In the genomic region with DNA sequence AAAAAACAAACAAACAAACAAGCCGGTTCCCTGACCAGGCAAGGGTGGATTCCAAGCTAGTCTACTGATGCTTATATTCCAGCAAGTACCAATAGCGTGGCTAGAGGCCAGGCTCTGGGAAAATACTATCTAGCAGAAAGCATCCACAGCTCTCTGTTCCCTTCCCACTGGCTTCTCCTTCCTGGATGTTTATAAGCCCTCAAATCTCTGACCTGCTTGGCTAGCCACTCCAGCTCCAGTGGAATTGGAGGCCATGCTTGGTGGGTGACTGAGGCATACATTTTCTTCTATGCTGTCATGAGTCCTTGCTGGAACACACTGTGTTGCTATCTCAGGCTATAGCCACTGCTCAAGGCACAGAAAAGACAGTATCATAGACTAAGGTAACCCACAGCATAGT, we compare ENCODE assay signal across 9 mouse cellular contexts. TPM values are rescaled to one million over a fixed set of nuclear protein-coding genes. Genes with fewer than 3 reads are reported as not detected.
DNase-seq lines count a peak whose midpoint lies in the region; ATAC-seq and TF ChIP-seq lines count a peak whose summit lies in the region.
"Had no signal": no experiment of that assay in that cellular context is flagged by ENCODE, and none has a peak within 500 bp of the region (broad histone marks: within the 10 kb centered on the region; RNA-seq: fewer than 3 reads in every experiment).

No protein-coding gene starts in this region.

- H3K27ac ChIP-seq in embryonic facial prominence, embryonic 13.5 days: no peak overlapping the region
- no peak overlapping the region for H3K27ac ChIP-seq in embryonic facial prominence, embryonic 10.5 days (replicated peaks)
- H3K27ac ChIP-seq in left cerebral cortex, adult 2 months: peak overlapping the region; percentile 93
- no peak overlapping the region for H3K27ac ChIP-seq in intestine, embryonic 15.5 days
- H3K27ac ChIP-seq in neural tube, embryonic 12.5 days: no peak overlapping the region

- ATAC-seq in embryonic facial prominence, embryonic 13.5 days (ENCODE audit: insufficient number of reproducible peaks, insufficient read depth, low FRiP score, low TSS enrichment, low read depth): no peak
- no peak for ATAC-seq in intestine, embryonic 15.5 days
- ATAC-seq in neural tube, embryonic 12.5 days (ENCODE audit: low FRiP score, low read depth): no peak

- no peak overlapping the region for H3K4me3 ChIP-seq in embryonic facial prominence, embryonic 13.5 days
- no peak overlapping the region for H3K4me3 ChIP-seq in embryonic facial prominence, embryonic 10.5 days
- peak overlapping the region; percentile 88 for H3K4me3 ChIP-seq in left cerebral cortex, adult 2 months
- peak overlapping the region; percentile 63 for H3K4me3 ChIP-seq in intestine, embryonic 15.5 days (replicated peaks)
- H3K4me3 ChIP-seq in neural tube, embryonic 12.5 days: peak overlapping the region; percentile 59

- intact Hi-C loops in left cerebral cortex, adult 2 months (cut with DNase I): no loop called here

- WGBS in embryonic facial prominence, embryonic 13.5 days: 92% methylated on average over 2 of the region's 2 CpGs
- WGBS in embryonic facial prominence, embryonic 10.5 days: 92% methylated on average over 2 of the region's 2 CpGs
- WGBS in intestine, embryonic 15.5 days: 81% methylated on average over 2 of the region's 2 CpGs
- WGBS in neural tube, embryonic 12.5 days: 78% methylated on average over 2 of the region's 2 CpGs

- H3K4me1 ChIP-seq in embryonic facial prominence, embryonic 13.5 days: peaks cover 28% of the 10 kb centered on the region
- H3K4me1 ChIP-seq in embryonic facial prominence, embryonic 10.5 days: peaks cover 39% of the 10 kb centered on the region
- peaks cover 10% of the 10 kb centered on the region; the same call in 1 of the 2 replicates for H3K4me1 ChIP-seq in intestine, embryonic 15.5 days (replicated peaks)
- peaks cover 32% of the 10 kb centered on the region for H3K4me1 ChIP-seq in neural tube, embryonic 12.5 days

- peaks cover 8% of the 10 kb centered on the region; the same call in 1 of the 2 replicates for H3K9me3 ChIP-seq in embryonic facial prominence, embryonic 13.5 days
- H3K9me3 ChIP-seq in embryonic facial prominence, embryonic 10.5 days: peaks cover 7% of the 10 kb centered on the region; the same call in 1 of the 2 replicates
- no peaks in the 10 kb centered on the region; the same call in 1 of the 2 replicates for H3K9me3 ChIP-seq in intestine, embryonic 15.5 days
- 0 out of 2 replicates have a peak, but pooled peaks cover 7% of the 10 kb centered on the region for H3K9me3 ChIP-seq in neural tube, embryonic 12.5 days

- H3K36me3 ChIP-seq in embryonic facial prominence, embryonic 13.5 days: peaks cover 25% of the 10 kb centered on the region
- peaks cover 56% of the 10 kb centered on the region for H3K36me3 ChIP-seq in embryonic facial prominence, embryonic 10.5 days (replicated peaks)
- H3K36me3 ChIP-seq in intestine, embryonic 15.5 days: peaks cover 22% of the 10 kb centered on the region
- H3K36me3 ChIP-seq in neural tube, embryonic 12.5 days: peaks cover 25% of the 10 kb centered on the region

- no peaks in the 10 kb centered on the region for H3K27me3 ChIP-seq in embryonic facial prominence, embryonic 13.5 days
- H3K27me3 ChIP-seq in embryonic facial prominence, embryonic 10.5 days (replicated peaks; ENCODE audit: low read depth, poor library complexity, severe bottlenecking): no peaks in the 10 kb centered on the region
- H3K27me3 ChIP-seq in intestine, embryonic 15.5 days (replicated peaks): no peaks in the 10 kb centered on the region
- H3K27me3 ChIP-seq in neural tube, embryonic 12.5 days (replicated peaks): no peaks in the 10 kb centered on the region

- no peak for TF ChIP-seq CTCF in left cerebral cortex, adult 2 months (IDR thresholded peaks at IDR 0.05)

- no peak for DNase-seq in embryonic facial prominence, embryonic 10.5 days (ENCODE audit: low spot score)
- no peak for DNase-seq in left cerebral cortex, adult 2 months (ENCODE audit: extremely low spot score in 1 of 2, low spot score in 2 of 2)
- DNase-seq in left cerebral cortex, adult 18-20 months (ENCODE audit: low spot score in 2 of 2): no peak
- DNase-seq in urinary bladder, postnatal 4 days (ENCODE audit: low spot score in 2 of 2): no peak
- no peak for DNase-seq in adrenal gland, postnatal 25 days

- 0 out of 2 replicates have a peak overlapping the region, but pooled peaks have one; percentile 32 for H3K9ac ChIP-seq in embryonic facial prominence, embryonic 13.5 days
- H3K9ac ChIP-seq in intestine, embryonic 15.5 days: peak overlapping the region; percentile 65; the same call in 1 of the 2 replicates
- H3K9ac ChIP-seq in neural tube, embryonic 12.5 days: peak overlapping the region; percentile 74; the same call in 1 of the 2 replicates

- 0 out of 2 replicates have a peak overlapping the region, but pooled peaks have one; percentile 77 for H3K4me2 ChIP-seq in embryonic facial prominence, embryonic 13.5 days
- H3K4me2 ChIP-seq in intestine, embryonic 15.5 days (replicated peaks): peak overlapping the region; percentile 65
- H3K4me2 ChIP-seq in neural tube, embryonic 12.5 days (replicated peaks): peak overlapping the region; percentile 85

RNA-seq across cellular contexts. Expression of a gene that starts 2.0 kb away (rescaled TPM):
- polyA plus RNA-seq in embryonic facial prominence, embryonic 13.5 days (2015; fragmentation: Nextera tagmentation; extraction: Ambion mirVana): 607 and 644 TPM in 2 replicates
- polyA plus RNA-seq in embryonic facial prominence, embryonic 10.5 days (2016; fragmentation: Nextera tagmentation; extraction: Ambion mirVana): 693 and 727 TPM in 2 replicates
- total RNA-seq in left cerebral cortex, adult 2 months (2021): 100 to 1,000 TPM; 202 to 252 TPM
- 100 to 1,000 TPM; 254 to 257 TPM for total RNA-seq in left cerebral cortex, adult 18-20 months (2021)
- polyA plus RNA-seq in intestine, embryonic 15.5 days (2015; fragmentation: Nextera tagmentation; extraction: Ambion mirVana): 1,422 and 1,510 TPM in 2 replicates
- polyA plus RNA-seq in neural tube, embryonic 12.5 days (2016; fragmentation: Nextera tagmentation; extraction: Ambion mirVana): 1,341 and 1,419 TPM in 2 replicates
- total RNA-seq in adrenal gland, postnatal 25 days (2021): 791 and 964 TPM in 2 replicates

RNA-seq across cellular contexts. Expression of a gene that starts 2.1 kb away (rescaled TPM):
- 22.9 and 26.6 TPM in 2 replicates for polyA plus RNA-seq in embryonic facial prominence, embryonic 13.5 days (2015; fragmentation: Nextera tagmentation; extraction: Ambion mirVana)
- 19.8 and 20.7 TPM in 2 replicates for polyA plus RNA-seq in embryonic facial prominence, embryonic 10.5 days (2016; fragmentation: Nextera tagmentation; extraction: Ambion mirVana)
- total RNA-seq in left cerebral cortex, adult 2 months (2021): 1 to 10 TPM; 6.3 to 6.8 TPM
- total RNA-seq in left cerebral cortex, adult 18-20 months (2021): 1 to 10 TPM; 5.3 to 5.6 TPM
- 15.6 and 18.4 TPM in 2 replicates for polyA plus RNA-seq in intestine, embryonic 15.5 days (2015; fragmentation: Nextera tagmentation; extraction: Ambion mirVana)
- 15.8 and 18.6 TPM in 2 replicates for polyA plus RNA-seq in neural tube, embryonic 12.5 days (2016; fragmentation: Nextera tagmentation; extraction: Ambion mirVana)
- 13.2 and 14.5 TPM in 2 replicates for total RNA-seq in adrenal gland, postnatal 25 days (2021)

RNA-seq across cellular contexts. Expression of a gene that starts 45.0 kb away (rescaled TPM):
- 5.5 and 10.0 TPM in 2 replicates for polyA plus RNA-seq in embryonic facial prominence, embryonic 13.5 days (2015; fragmentation: Nextera tagmentation; extraction: Ambion mirVana)
- 5.2 and 7.2 TPM in 2 replicates for polyA plus RNA-seq in embryonic facial prominence, embryonic 10.5 days (2016; fragmentation: Nextera tagmentation; extraction: Ambion mirVana)
- total RNA-seq in left cerebral cortex, adult 2 months (2021): 1 to 10 TPM; 1.6 to 2.5 TPM
- total RNA-seq in left cerebral cortex, adult 18-20 months (2021): 1 to 10 TPM in 1 of 2 experiments, under 1 TPM in 1; 0.94 to 2.0 TPM
- 51.3 and 66.1 TPM in 2 replicates for polyA plus RNA-seq in intestine, embryonic 15.5 days (2015; fragmentation: Nextera tagmentation; extraction: Ambion mirVana)
- polyA plus RNA-seq in neural tube, embryonic 12.5 days (2016; fragmentation: Nextera tagmentation; extraction: Ambion mirVana): 6.8 TPM in 2 replicates
- total RNA-seq in adrenal gland, postnatal 25 days (2021): 9.2 and 10.3 TPM in 2 replicates
- total RNA-seq: neutrophil, adult 5-6 weeks had no signal

Comparison
In these comparisons a context has a peak if more than half of its experiments do, and no peak if none do; other contexts are left out.
1. H3K4me3 ChIP-seq: peak in left cerebral cortex, adult 2 months (single experiment), intestine, embryonic 15.5 days (single experiment) and neural tube, embryonic 12.5 days (single experiment); none in embryonic facial prominence, embryonic 13.5 days (single experiment) and embryonic facial prominence, embryonic 10.5 days (single experiment).
2. Peak in every context shown above with its lines, with median percentiles within 50 percentile points of each other: H3K4me2 ChIP-seq and H3K9ac ChIP-seq.